Mouse (Mus musculus): ENCODE results near the gene Olfr267.

The Olfr267 gene

DNA sequence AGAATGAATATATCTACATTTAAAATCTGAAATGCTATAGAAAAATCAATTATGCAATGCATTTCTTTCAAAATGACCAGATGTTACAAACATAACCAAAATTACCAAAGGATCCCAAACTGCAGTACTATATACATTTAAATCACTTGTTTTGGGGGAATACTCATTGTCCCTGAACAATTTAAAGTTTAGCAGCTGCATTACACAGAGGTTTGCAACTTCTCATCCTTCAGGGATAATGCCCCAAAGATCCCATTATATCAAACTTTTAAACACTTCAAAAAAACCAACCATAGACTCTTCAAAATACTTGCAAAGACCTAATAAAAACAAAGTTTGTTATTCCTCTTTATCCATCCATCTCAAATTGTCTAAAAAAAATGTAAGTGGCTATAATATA lies at the start of gene Olfr267:
Gene Olfr267, minus strand, starts transcription at position 101 of the 400 bp plus-strand sequence.
- DNase-seq (ENCODE audit: low spot score) = no peak

DNA sequence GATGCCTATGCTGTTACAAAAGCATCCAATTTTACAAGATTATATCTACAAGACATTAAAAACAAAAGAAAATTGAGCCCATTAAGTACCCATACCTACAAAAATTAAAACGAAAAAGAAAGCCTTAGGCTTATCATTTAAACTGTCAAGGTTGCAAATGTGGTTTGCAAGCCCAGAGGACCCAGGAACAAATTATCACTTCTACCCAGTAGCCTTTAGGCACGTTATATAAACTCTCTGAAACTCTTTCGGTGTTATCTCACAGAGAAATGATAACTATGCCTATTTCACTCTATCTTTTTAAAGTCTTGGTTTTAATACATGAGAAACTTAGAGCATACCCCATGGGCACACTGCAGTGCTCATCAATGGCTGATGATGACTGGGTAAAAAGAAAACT lies 45.4 kb upstream of the Olfr267 start:
- no peak for DNase-seq (ENCODE audit: low spot score)

DNA sequence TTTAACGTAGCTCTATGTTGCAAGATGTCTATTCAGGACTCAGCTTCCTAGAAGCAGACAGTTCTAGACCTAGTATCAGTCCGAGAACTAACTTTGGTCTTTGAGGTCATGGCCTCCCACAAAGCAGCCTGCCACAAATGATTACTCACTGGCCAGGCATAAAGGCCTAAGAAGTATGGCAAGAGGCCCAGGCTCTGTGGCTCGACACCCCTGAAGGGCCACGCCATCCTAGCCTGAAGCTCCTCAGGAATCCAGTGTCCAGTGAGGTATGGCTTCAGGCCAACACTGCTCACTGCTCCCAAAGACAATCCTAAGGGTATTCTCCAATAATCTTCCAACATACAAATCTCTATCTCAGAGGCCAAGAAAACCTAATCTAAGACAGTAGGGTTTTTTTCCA lies 38.4 kb upstream of the Olfr267 start:
- peak; percentile 23 for DNase-seq (ENCODE audit: low spot score)

DNA sequence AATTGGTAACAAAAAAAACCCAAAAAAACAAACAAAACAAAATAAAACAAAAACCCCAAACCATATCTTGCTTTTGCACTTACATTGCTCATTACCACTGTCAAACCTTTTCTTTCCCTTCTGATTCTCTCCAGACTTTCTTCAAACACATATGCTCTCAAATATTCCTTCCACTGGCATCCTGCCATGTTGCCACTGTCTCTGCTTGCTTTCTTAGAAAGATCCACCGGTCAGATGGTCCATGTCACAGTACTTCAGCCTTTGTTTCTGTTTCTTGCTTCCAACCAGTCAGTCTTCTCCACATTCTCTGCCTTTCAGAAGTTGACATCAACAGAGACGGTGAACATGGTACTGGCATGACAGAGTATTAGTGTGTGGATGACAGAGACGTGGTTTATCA lies 857 bp downstream of the Olfr267 start:
- no peak for DNase-seq (ENCODE audit: low spot score)

DNA sequence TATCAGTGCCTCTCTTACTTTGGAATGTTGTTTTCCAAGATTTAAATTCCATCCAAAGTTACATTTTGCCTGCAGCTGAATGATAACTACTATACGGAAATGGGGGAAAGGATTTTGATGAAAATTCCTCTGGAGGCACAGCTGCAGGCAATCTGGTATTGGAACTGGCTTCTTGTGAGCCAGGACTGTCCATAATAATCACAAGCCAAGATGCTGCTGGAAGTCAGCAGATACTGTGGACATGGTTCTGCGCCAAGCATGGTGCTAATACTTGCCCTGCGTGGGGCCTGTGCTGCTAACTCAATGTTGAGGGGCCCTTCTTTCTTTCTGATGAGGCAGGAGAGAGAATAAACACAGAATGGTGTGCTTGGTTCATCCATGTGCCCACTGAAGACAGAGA lies 24.1 kb downstream of the Olfr267 start:
- DNase-seq (ENCODE audit: low spot score) = no peak

DNA sequence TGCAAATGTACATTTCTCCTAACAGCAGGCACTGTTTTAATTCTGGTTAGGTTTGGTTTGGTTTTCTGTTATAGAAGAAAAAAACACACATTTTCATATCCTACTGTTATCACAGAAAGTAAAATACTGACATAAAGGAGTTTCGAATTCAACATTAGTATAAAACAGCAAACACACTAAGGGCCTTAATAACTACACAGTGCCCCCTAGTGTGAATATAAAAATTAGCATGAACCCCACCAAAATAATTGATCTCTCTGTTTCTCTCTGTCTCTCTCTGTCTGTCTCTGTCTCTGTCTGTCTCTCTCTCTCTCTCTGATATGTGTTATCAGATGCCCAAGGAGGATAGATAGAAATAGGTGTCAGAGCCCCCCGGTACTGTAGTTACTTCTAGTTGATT lies 38.0 kb downstream of the Olfr267 start:
- no peak for DNase-seq (ENCODE audit: low spot score)

DNA sequence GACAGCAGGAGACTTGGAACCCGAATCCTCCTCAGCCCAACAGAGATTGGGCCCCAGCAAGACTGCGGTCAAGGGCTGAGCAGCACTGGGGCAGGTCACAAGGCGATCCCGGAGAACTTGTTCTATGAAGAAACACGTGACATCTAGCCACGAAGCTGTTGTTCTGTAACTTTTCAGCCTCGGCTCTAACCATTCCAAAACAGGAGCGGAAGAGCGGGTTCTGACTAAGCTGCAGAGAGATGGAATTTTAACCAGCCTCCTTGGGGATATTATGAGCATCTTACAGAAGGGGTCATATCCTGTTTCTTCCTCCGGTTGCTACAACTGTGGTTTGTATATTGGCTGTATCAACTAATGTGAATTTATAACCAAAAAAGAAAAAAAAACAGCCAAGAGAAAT lies 38.4 kb downstream of the Olfr267 start:
- DNase-seq (ENCODE audit: low spot score) = peak; percentile 7

DNA sequence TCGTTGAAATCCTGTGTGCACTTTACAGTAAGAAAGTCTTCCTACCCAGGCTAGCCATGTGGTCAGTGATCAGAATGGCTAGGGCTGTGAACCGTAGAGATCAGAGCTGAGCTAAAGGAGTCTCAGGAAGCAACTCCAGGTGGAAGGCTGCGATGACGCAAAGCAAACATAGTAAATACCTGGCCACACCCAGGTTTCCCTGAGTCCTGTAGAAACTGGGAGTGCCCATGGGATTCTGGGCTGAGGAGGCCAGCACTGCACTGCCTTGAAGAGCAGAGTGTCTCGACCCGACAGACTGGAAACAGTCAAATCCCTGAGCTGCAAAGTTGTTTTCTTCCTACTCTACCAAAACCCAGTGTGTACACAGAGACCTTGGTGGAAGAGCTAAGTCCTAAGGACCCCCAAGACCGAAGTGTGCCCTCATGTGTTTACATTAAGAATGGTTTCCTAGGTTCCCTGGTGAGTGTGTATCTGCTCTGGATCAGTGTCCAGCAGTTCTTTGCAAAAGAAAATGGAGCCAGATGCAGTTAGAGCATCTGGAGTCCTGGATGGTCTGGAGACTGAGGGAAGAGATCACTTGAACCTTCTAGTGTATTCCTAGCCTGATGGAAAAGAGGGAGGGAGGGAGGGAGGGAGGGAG lies 41.8 kb downstream of the Olfr267 start:
- no peak for DNase-seq (ENCODE audit: low spot score)

DNA sequence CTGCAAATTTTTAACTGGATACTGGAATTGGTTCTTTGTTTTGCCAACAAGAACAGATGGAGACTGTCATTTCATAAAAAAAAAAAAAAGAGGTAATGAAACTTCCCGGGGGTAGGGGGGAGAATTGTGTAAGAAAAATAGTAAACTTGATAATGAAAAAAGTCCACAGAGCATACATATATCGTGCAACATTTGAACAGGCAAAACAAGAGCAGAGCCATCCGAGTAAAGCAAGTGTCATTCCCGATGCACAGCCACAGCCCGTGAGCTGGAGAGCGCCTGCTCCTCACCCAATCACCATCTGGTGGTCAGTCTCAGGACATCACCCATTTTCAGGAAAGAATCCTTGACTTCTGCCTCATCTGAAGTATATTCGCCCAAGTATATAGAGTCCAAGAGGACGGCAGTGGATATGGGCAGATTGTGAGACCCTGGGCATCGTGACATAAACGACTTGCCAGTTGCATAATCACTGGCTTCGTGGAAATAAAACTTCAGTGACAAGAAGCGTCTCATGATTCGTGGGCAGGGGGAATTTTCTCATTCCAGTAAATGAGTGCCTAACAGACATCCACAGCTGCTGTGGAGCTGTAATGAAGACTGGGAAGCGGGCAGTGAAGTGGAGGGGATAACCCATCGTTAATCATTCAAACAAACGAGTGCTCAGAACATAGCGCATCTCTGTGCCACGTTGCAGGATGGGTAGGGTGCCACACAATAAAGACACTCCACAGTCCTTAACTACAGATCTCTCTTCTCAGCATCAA lies 50.5 kb downstream of the Olfr267 start:
- no peak for DNase-seq (ENCODE audit: low spot score)
